Mouse (Mus musculus): ENCODE data around the gene Ncoa5.

DNA sequence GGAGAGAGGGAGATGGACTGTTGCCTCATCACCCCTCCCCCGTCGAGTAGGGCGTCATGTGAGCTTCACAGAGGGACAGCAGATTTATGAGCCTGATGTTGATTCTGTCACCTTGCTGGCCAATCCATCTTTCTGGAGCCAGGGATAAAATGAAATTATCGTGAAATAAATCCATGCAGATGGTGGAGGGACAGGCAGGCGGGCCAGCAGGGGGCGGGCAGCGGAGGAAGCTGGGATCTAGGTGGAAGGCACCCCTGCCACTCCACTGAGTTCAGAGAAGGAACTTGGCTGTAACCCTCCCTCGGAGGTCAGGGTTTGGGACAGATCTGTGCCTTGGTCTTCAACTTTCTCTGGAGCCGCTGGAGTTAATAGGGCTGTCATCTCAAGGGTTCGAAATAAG lies 43.9 kb upstream of the Ncoa5 start:
- TF ChIP-seq CTCF (IDR thresholded peaks at IDR 0.05; ENCODE audit: extremely low read depth, insufficient read depth, insufficient read length, insufficient replicate concordance) (no peak), POLR2A (IDR thresholded peaks at IDR 0.05; ENCODE audit: low read depth, low read length) (no peak)
